Comparison of ENCODE assay signal across 29 mouse cellular contexts in the genomic region with DNA sequence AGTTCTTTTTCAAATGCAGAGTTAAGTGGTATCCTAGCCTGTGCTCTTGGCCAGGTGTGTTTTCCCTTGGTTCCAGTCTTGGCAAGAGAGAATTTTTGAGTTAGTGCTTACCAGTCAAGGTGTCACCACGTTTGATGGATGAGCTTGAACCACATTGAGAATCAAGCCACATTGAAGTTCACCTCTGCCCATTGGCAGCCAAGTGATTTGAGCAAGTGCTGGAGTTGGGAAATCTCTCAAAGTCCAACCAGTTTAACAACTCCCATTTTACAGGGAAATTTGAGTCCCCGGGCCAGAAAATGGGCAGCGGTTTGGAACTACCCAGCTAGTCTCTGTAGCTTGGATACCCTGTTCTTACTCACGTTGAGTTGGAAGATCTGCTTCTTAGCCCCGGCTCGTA. TPM values are rescaled to one million over a fixed set of nuclear protein-coding genes. Genes with fewer than 3 reads are reported as not detected.
"Had no signal": no experiment of that assay in that cellular context is flagged by ENCODE, and none has a peak within 500 bp of the region (broad histone marks: within the 10 kb centered on the region; RNA-seq: fewer than 3 reads in every experiment).

No protein-coding gene starts in this region.

- H3K9me3 ChIP-seq: limb, embryonic 12.5 days; limb, embryonic 15.5 days; lung, embryonic 15.5 days; midbrain, embryonic 10.5 days; midbrain, embryonic 13.5 days; neural tube, embryonic 13.5 days had no signal

- H3K4me1 ChIP-seq: lung, embryonic 15.5 days; megakaryocyte, embryonic 14.5 days had no signal

- H3K4me2 ChIP-seq: limb, embryonic 12.5 days; limb, embryonic 15.5 days; lung, embryonic 15.5 days; midbrain, embryonic 13.5 days; neural tube, embryonic 13.5 days had no signal

- H3K36me3 ChIP-seq: limb, embryonic 12.5 days; limb, embryonic 15.5 days; lung, embryonic 15.5 days; midbrain, embryonic 10.5 days; midbrain, embryonic 13.5 days; neural tube, embryonic 13.5 days had no signal

- ATAC-seq: inflammation-experienced regulatory T-cells, adult 6 months; intestine, embryonic 16.5 days; midbrain, embryonic 13.5 days; midbrain, embryonic 16.5 days had no signal

- H3K4me3 ChIP-seq: left cerebral cortex, adult 2 months; limb, embryonic 12.5 days; limb, embryonic 15.5 days; lung, embryonic 15.5 days; megakaryocyte, embryonic 14.5 days; midbrain, embryonic 10.5 days; midbrain, embryonic 13.5 days; myocyte; neural tube, embryonic 13.5 days had no signal

- DNase-seq: layer of hippocampus, postnatal 36 days; left cerebral cortex, postnatal 4 days; lung, adult 18-20 months; lung, postnatal 10 days; lung, postnatal 36 days; retina, postnatal 1 day; right cerebral cortex, postnatal 25 days; spleen, adult 18-20 months; thymus, adult 18-20 months; thymus, postnatal 36 days had no signal

- H3K27ac ChIP-seq: kidney, postnatal 0 days; left cerebral cortex, adult 2 months; limb, embryonic 12.5 days; limb, embryonic 15.5 days; liver, embryonic 14.5 days; lung, embryonic 15.5 days; midbrain, embryonic 10.5 days; midbrain, embryonic 13.5 days; neural tube, embryonic 13.5 days had no signal

- H3K9ac ChIP-seq: limb, embryonic 12.5 days; limb, embryonic 15.5 days; liver, embryonic 14.5 days; lung, embryonic 15.5 days; midbrain, embryonic 13.5 days; neural tube, embryonic 13.5 days had no signal

RNA-seq across cellular contexts. Expression of a gene that starts 4.8 kb away (rescaled TPM):
- total RNA-seq: monocyte, adult 5-6 weeks; neutrophil, adult 5-6 weeks had no signal
- polyA plus RNA-seq: inflammation-experienced regulatory T-cells, adult 6 months had no signal

RNA-seq across cellular contexts. Expression of a gene that starts 41.8 kb away (rescaled TPM):
- total RNA-seq: layer of hippocampus, adult 8-10 months; layer of hippocampus, postnatal 10 days; layer of hippocampus, postnatal 36 days; left cerebral cortex, adult 2 months; left cerebral cortex, postnatal 4 days; monocyte, adult 5-6 weeks; neutrophil, adult 5-6 weeks had no signal
- polyA plus RNA-seq: inflammation-experienced regulatory T-cells, adult 6 months; limb, embryonic 12.5 days; lung, embryonic 15.5 days; midbrain, embryonic 10.5 days; midbrain, embryonic 13.5 days; midbrain, embryonic 16.5 days; myocyte; neural tube, embryonic 13.5 days; urinary bladder, adult 2 months had no signal
